Mouse (Mus musculus) lung, adult 2 months (tissue): ENCODE data around the gene Mxd4. TPM values are rescaled to one million over a fixed set of nuclear protein-coding genes. Genes with fewer than 3 reads are reported as not detected.

Source experiments
- DNase-seq: peaks from one replicate; pipeline ENCODE4 v3.0.0; 2022
- H3K4me1 ChIP-seq: fragments of 200-500 bp; 2 replicates; pipeline ENCODE4 v1.6.1; 2011; ENCODE audit warnings: low read length; ENCODE audit not compliant: control insufficient read depth, insufficient read depth
- H3K4me3 ChIP-seq: fragments of 200-500 bp; replicated peaks from 2 replicates; pipeline ENCODE3; 2011; ENCODE audit warnings: low read depth, mild to moderate bottlenecking, control low read depth, low read length; ENCODE audit errors: extremely low read depth
- CTCF ChIP-seq: fragments of 200-500 bp; IDR thresholded peaks from 2 replicates; pipeline ENCODE4 v1.5.1; 2011; ENCODE audit warnings: mild to moderate bottlenecking, low read length, control low read depth; ENCODE audit not compliant: insufficient read depth
- POLR2A ChIP-seq: fragments of 200-500 bp; IDR thresholded peaks from 2 replicates; pipeline ENCODE4 v1.6.1; 2011; ENCODE audit warnings: low read depth, mild to moderate bottlenecking, control low read depth, low read length, borderline replicate concordance; ENCODE audit errors: extremely low read depth
- WGBS: fragments of 180-500 bp; shearing (Covaris S2); methylation state at CpG from one replicate; pipeline ENCODE4 v1.1.7; 2018; 5-methylcytosine and 5-hydroxymethylcytosine counted together
- polyA plus RNA-seq: library from polyadenylated mRNA; depleted of rRNA; stranded (reverse); fragments of >200 nt; gene quantifications from 2 replicates; pipeline ENCODE4 v1.2.3, GENCODE M21; 2012; rRNA removed

The Mxd4 gene
- polyA plus RNA-seq = 318 and 340 TPM in 2 replicates

- under 1% methylated on average over 60 of the region's 60 CpGs for WGBS
- peaks cover 33% of the 10 kb centered on the region for H3K4me1 ChIP-seq
These were observed at the start of gene Mxd4 for GRCm38 (mm10) chr5:34187601-34188316. Gene Mxd4 (minus strand): TSS chr5:34187720.

GRCm38 (mm10) chr5:34235898-34236420, 48.4 kb upstream of the Mxd4 start:
- 52% methylated on average over 10 of the region's 10 CpGs for WGBS
- no peak overlapping the region for H3K4me3 ChIP-seq
- TF ChIP-seq POLR2A (no peak), CTCF (peak; percentile 88)
- H3K4me1 ChIP-seq = peaks cover 3% of the 10 kb centered on the region; the same call in 1 of the 2 replicates
- peak; percentile 43 for DNase-seq

More at GRCm38 (mm10) chr5:34187601-34188316, at the start of gene Mxd4:
- TF ChIP-seq POLR2A = peak; percentile 98
- no peak for TF ChIP-seq CTCF
- DNase-seq = peak; percentile 98
- H3K4me3 ChIP-seq = peak within 1 kb of the TSS; percentile 97

DNA sequence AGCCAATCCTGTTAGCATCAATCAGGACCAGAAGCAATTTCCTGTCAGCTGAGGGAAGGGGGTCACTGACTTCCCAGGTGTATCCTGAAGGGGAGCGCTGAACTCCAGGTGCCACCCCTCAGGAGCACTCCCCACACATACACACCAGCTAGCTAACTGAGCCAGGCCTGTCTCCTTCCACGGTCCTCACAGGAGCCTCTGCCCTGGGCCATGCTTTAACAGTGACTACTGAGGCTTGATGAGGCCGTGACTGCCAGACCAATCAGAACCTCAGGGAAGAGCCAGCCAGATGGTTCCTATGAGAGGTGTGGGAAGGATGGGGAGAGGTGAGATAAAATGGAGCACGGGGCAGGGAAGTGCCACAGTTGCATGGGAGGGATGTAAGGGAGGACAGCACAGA, 47.5 kb upstream of the Mxd4 start:
- Histone ChIP-seq H3K4me1 (peaks cover 3% of the 10 kb centered on the region; the same call in 1 of the 2 replicates), H3K4me3 (no peak overlapping the region)
- DNase-seq = no peak
- TF ChIP-seq CTCF = no peak
- TF ChIP-seq POLR2A = no peak
- 62% methylated on average over 4 of the region's 4 CpGs for WGBS

GRCm38 (mm10) chr5:34233221-34233515, 45.6 kb upstream of the Mxd4 start:
- Histone ChIP-seq H3K4me1 (peaks cover 3% of the 10 kb centered on the region; the same call in 1 of the 2 replicates), H3K4me3 (no peak overlapping the region)
- TF ChIP-seq POLR2A (no peak), CTCF (no peak)
- DNase-seq = no peak
- 83% methylated on average over 6 of the region's 6 CpGs for WGBS

DNA sequence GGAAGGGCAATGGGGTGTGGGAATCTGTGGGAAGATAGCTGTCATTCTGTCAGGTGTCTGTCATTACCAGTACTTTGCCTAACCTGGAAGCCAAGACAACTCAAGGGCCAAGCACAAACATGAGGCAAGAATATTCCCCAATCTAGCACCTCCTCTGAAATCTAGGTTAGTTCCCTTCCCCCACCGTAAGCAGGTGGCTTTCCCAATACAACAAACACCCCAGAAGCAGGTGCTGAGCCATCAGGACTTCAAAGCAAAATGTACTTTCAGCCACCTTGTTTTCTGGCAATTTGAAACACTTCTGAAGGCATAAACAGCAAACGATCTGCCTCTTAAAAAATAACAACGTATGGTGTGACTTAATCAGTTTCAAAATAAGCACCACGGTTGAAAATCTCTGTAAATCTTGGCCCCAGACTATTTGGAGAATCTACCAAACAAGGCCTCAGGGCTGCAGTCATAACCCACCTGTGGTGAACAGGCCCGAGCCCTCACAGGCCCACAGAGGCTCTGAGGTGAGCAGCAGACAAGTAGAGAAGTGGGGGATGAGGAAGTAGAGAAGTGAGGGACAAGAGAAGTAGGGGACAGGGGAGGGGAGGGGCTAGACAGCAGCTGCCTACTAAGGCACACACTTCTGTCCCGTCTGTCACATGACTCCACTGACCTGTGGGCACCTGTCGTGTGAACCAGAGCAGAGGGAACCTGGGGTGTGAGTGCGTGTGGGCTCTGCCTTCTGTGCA, 45.1 kb upstream of the Mxd4 start:
- 61% methylated on average over 8 of the region's 8 CpGs for WGBS
- no peak for TF ChIP-seq POLR2A
- no peak for TF ChIP-seq CTCF
- Histone ChIP-seq H3K4me1 (peaks cover 3% of the 10 kb centered on the region; the same call in 1 of the 2 replicates), H3K4me3 (no peak overlapping the region)
- no peak for DNase-seq

DNA sequence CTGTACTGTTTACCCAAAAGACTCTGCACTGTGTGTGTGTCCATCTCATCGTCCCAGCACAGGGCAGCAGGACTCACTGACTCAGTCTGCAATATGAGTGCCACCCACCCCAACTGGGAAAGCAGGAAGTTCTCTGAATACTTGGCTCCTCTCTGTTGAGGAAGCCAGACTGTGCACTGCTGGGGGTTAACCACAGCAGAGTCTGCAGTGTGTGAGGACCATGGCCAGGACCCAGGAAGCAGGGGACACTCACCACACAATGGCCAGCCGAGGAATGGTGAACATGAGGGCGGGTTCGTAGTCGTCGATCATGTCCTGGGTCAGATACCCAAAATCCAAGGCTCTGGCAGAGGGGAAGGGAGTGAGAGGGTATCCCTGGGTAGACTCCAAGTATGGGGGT, 44.4 kb upstream of the Mxd4 start:
- H3K4me1 ChIP-seq = peaks cover 3% of the 10 kb centered on the region; the same call in 1 of the 2 replicates
- DNase-seq = no peak
- H3K4me3 ChIP-seq = no peak overlapping the region
- no peak for TF ChIP-seq POLR2A
- no peak for TF ChIP-seq CTCF
- WGBS = 66% methylated on average over 6 of the region's 6 CpGs

DNA sequence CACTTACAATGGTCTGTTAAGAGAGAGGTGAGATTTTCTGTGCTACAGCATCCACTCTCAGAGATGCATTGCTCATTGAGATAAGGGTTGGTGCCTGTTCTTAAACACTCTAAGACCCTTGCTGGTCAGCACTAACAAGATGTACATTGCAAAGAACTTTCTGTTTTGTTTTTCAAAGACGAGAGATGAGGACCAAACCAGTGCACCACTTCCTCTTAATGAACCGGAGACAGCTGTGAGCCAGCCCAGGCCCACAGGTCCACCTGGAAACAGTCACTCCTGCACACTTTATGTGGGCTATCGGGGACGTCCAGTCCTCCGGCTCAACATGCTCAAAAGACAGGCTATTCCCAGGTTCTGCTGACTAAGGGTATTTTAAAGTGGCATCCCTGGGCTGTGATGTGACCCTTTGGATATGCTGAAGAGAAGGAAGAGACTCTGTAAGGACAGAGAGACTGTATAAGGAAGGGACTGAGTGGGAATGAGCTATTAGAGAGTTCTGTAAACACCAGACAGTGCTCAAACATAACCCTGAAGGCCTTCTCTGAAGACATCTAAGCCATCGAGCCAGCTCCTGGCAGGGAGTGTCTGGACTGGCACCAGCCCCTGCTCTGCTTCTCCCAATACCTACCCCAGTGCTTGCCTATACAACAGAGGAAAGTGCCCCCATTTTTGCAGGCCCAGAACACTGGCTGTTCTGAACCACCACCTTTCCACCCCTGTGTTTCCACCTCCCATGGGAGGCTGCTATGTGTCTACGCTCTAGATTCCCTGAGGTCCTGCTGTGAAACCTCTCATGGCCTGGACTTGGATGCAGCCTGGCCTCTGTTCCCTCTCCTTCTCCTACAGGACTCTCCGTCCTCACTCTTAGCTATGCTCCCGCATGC, 43.3 kb upstream of the Mxd4 start:
- TF ChIP-seq POLR2A = no peak
- TF ChIP-seq CTCF = no peak
- DNase-seq = no peak

GRCm38 (mm10) chr5:34229503-34229902, 42.0 kb upstream of the Mxd4 start:
- Histone ChIP-seq H3K4me1 (peaks cover 3% of the 10 kb centered on the region; the same call in 1 of the 2 replicates), H3K4me3 (no peak overlapping the region)
- DNase-seq = no peak
- WGBS = 87% methylated on average over 5 of the region's 5 CpGs
- TF ChIP-seq CTCF = no peak
- no peak for TF ChIP-seq POLR2A

More for the DNA sequence above, 43.3 kb upstream of the Mxd4 start:
- Histone ChIP-seq H3K4me3 (no peak overlapping the region), H3K4me1 (peaks cover 3% of the 10 kb centered on the region; the same call in 1 of the 2 replicates)
- 71% methylated on average over 9 of the region's 9 CpGs for WGBS

DNA sequence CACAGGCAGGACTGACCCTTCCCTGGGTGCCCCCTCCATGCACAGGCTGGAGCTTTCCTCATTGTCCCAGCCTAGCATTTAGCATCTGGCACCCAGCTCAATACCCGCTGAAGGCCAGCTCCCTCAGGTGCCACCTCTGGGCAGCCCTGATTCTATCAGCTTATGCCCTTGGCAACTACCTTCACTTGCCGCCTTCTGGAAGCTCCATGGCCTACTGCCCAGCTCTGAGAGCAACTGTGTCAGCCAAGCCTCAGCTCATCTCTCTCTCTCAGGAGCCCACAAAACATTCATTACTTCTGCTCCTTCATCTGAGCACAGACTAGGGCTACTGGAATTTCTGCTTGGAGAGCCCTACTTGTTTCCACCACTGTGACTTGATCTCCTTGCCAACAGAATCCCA, 38.0 kb upstream of the Mxd4 start:
- 88% methylated on average over 2 of the region's 2 CpGs for WGBS
- no peak for DNase-seq
- H3K4me1 ChIP-seq = no peaks in the 10 kb centered on the region
- H3K4me3 ChIP-seq = no peak overlapping the region
- no peak for TF ChIP-seq POLR2A
- TF ChIP-seq CTCF = no peak
